Mouse (Mus musculus): ENCODE results near the gene Plbd2.

GRCm38 (mm10) chr5:120515451-120515850 is 12.0 kb upstream of the Plbd2 start:
- no peak for TF ChIP-seq CTCF (IDR thresholded peaks at IDR 0.05; ENCODE audit: control insufficient read depth, insufficient read depth, low read length)
- TF ChIP-seq POLR2A (IDR thresholded peaks at IDR 0.05; ENCODE audit: borderline replicate concordance, control insufficient read depth, low read depth, low read length), result no peak
